Mouse (Mus musculus) adrenal gland (tissue): ENCODE results near the gene Gm11938.
"Not testable (repeated sequence)": the region's sequence is repeated elsewhere in the genome, so short reads cannot be mapped to it uniquely, and the experiment has no call there.

Experiments
- intact Hi-C: fragments of 180-260 bp; cut with DNase I; formaldehyde crosslinking; loops from one replicate; pipeline ENCODE4 v1.15.1; 2025
- long read RNA-seq, 2 experiments: library from polyadenylated mRNA; unstranded; transcript quantifications; one replicate each; pipeline ENCODE4 v2.0.0; 2020; ENCODE audit warnings: borderline replicate concordance in 1 of 2; ENCODE audit not compliant: insufficient replicate concordance in 1 of 2

The Gm11938 gene
- long read RNA-seq, experiment 1 = 0 reads
- long read RNA-seq, experiment 2 = 0 reads

DNA sequence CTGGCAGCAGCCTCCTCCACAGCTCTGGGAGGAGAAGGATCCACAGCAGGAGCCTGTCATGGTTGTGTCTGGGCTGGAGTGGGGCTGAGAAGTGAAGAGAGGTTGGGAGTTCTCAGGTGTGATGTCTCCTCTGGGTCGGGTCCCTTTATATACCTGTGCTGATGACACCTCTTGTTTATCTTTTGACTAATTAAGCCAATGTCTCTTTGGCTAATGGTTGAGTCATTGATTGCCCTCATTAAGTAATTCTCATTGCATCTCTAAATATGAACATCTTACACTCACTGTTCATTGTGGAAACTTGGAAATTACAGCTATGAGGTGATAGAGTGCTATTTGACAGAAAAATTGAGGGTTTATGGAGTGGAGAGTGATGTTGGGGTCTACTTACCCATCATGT, at the start of gene Gm11938:
TSS of gene Gm11938 (minus strand) at position 101 of the 400 bp plus-strand sequence.
- intact Hi-C loops = not testable (repeated sequence)

DNA sequence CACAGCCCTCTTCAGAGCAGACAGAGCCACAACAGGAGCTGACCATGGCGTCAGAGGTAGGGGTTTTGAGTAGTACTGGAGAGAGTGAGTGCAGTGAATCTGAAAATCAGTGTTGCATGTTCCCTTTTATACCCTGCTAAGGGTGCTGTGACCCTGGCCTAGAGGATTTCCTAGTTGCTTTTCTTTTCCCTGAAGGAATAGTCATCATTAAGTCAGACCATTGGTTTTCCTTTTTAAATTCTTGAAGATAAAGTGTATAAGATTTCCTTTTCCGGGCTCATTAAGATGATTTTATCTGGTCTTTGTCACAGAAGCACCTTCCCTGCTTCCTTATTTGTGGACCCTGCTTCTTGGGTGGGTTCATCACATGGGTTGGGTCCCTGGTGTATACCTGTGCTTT, 47.0 kb upstream of the Gm11938 start, which contains the start of gene Gm11555:
TSS of gene Gm11555 (minus strand) at position 101 of the 400 bp plus-strand sequence.
- intact Hi-C loops = no loop called here

DNA sequence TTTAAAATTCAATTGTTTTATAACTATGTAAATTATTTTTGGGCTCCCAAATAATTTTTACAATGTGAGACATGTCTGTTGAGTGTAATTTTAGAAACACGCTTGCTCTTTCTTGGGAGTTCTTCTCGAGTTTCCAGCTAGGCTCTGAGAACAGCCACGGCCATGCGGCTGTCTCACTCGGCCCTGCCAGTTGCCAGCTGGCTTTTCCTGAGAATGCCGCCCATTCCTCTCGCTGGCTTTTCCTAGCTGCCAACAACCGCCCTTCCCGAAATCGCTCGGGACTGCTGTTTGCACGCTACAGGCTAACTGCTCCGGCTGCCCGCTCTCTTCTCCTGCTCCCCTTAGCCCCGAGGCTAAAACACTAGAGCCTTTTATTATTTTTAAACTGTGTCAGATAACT, 43.3 kb upstream of the Gm11938 start:
- intact Hi-C loops = no loop called here

DNA sequence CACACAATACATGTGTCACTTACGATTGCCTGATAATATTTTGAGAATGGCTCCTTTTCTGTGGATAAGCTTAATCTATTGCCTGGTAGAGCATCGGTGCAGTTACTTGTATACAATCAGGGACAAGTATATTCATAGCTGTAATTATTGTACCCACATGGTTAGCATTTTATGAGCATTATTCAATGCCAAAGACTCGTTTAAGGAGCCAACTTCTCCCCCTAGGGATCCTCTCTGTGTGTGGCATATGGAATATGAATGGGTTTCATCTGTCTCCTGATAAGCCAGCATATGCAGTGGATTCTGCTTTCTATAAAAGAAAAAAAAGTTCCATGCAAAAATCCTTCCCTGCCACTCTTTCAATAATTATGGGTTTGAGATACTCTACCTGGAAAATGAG, 41.2 kb upstream of the Gm11938 start:
- intact Hi-C loops = no loop called here

DNA sequence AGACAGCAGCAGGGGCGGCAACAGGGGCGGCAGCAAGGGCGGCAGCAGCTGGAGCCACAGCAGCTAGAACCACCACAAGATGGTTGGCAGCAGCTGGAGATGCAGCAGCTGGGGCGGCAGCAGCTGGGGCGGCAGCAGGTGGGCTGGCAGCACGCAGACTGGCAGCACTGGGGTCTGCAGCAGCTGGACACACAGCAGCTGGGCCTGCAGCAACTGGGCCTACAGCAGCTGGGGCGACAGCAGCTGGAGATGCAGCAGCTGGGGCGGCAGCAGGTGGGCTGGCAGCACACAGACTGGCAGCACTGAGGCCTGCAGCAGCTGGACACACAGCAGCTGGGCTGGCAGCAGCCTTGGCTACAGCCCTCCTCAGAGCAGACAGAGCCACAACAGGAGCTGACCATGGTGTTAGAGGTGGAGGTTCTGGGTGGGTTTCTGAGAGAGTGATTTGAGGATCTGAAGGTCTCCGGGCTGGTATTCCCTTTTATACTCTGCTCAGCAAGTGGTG, 40.6 kb upstream of the Gm11938 start, which contains the start of gene Krtap4-7:
TSS of gene Krtap4-7 (minus strand) at position 455 of the 505 bp plus-strand sequence.
- intact Hi-C loops = not testable (repeated sequence)

DNA sequence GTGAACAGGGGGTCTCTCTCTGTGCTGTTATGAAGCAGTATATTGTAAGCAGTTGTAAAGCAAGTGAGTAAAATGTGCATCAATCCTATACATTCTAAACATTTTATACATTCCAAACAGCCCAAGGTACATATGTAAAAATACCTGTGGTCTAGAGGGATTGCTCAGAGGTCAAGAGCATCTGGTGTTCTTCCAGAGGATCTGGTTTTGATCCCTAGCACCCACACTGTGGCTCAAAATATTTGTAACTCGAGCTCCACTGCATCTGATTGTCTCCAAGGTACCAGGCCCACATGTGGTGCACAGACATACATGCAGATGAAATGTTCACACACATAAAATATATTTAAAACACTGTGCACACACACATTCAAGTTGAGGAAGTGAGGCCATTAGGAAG, 37.8 kb upstream of the Gm11938 start:
- intact Hi-C loops = no loop called here

DNA sequence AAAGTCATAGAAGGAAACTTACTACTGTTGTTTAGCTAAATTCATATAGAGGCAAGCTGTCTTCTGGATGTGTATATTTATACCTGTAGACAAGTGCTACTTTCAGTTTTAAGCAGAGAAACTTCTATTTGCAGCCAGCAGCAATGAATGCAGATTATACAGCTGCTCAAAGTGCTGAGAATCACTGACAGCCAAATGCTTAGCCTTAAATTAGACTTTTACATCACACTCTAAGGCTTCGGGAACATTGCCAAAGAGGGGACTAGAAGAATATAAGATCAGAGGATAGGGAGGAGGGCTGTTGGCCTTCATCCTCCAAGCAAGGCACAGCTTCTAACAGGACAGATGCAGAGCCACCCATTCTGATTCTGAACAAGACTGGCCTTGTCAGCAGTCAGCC, 34.0 kb upstream of the Gm11938 start:
- intact Hi-C loops = no loop called here

DNA sequence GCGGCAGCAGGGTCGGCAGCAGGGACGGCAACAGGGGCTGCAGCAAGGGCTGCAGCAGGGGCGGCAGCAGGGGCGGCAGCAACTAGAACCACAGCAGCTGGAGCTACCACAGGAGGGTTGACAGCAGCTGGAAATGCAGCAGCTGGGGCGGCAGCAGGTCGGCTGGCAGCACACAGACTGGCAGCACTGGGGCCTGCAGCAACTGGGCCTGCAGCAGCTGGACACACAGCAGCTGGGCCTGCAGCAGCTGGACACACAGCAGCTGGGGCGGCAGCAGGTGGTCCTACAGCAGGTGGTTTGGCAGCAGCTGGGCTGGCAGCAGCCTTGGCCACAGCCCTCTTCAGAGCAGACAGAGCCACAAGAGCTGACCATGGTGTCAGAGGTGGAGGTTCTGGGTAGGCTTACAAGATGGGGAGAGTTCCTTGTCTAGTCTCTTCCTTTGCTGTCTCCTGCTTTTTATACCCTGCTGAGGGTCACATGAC, 31.6 kb upstream of the Gm11938 start, which contains the start of gene Krtap4-2:
TSS of gene Krtap4-2 (minus strand) at position 432 of the 482 bp plus-strand sequence.
- intact Hi-C loops = no loop called here

DNA sequence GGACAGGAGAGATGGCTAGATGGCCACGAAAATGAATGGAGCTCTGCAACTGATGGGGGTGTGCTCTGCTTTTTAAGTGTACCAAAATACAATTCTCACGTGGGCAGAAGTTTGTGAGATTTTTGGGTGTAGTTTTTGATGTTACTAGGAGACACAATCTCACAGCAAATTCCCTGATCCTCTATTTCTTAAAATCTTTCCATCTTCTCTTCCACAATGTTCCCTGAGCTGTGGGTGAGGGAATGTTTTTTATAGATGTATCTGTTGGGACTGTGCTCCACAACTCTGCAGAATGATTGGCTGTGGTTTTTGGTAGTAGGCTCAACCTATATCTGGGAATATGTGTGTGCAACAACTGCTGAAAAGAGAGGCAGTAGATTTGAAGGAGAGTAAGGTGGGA, 30.2 kb upstream of the Gm11938 start:
- intact Hi-C loops = no loop called here

DNA sequence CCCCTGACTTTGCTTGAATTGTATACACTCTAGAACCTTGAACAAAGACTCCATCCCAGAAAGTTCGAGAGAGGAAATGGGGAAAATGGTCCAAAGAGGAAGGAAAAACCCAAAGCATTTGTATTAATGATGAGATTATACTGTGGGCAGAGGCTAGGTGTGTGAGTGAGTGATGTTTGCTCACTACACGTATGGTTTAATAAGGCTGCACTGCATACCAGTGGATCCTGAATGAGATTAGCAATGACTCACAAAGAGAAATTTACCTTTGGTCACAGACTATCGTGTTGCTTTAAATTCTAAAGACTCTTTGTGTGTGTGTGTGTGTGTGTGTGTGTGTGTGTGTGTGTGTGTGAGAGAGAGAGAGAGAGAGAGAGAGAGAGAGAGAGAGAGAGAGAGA, 27.8 kb upstream of the Gm11938 start:
- intact Hi-C loops = no loop called here

DNA sequence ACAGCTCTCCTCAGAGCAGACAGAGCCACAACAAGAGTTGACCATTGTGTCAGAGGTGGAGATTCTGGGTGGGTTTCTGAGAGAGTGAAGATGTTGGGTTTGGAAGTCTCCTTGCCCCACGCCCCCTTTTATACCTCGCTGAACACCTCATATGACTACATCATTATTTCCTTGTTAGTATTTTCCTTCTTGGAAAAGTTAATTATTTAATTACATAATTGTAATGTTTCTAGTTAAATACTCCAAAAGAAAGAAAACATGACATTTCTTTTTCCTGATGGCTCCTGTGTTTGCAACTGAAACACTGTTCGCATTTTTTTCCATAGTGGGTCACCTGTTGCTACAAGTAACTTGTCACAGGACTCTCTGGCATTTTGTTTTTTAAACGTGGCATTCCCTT, 25.0 kb upstream of the Gm11938 start, which contains the start of gene Krtap4-1:
TSS of gene Krtap4-1 (minus strand) at position 101 of the 400 bp plus-strand sequence.
- intact Hi-C loops = no loop called here

DNA sequence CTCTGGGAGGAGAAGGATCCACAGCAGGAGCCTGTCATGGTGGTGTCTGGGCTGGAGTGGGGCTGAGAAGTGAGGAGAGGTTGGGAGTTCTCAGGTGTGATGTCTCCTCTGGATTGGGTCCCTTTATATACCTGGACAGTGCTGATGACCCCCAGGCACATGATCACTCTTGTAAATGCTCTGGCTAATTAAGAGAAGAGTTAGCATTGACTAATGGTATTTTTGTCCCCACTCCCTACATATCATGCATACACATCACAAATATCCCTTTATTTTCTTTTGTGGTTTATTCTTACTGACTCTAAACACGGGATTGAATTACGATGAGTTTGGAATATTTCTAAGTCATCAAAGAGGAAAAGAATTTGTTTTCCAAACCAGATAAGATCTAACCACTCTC, 17.2 kb upstream of the Gm11938 start, which contains the start of gene Gm11562:
TSS of gene Gm11562 (minus strand) at position 101 of the 400 bp plus-strand sequence.
- intact Hi-C loops = no loop called here

DNA sequence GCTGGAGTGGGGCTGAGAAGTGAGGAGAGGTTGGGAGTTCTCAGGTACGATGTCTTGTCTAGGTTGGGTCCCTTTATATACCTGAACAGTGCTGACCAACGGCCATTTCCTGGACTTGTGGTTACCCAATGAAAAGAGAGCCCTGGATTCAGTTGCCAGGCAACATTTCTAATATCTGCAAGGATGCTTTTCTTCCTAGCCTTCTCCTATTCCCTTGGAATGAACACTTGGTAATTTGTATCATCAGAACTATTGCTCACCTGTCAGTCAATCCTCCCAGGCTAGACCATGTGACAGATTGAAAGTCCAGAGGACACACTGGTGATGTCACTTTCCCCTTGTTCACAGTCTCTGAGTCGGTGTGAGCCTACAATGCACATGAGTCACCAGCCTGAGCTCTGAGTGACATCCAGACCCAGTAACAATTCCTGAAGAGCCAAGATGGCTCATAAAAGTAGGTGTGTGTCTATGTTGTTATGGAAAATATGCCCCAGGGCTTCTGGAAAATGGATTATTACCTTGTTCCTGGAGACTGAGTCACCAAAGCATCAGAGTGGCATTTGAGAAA, 11.8 kb upstream of the Gm11938 start, which contains the start of gene Krtap2-4:
TSS of gene Krtap2-4 (minus strand) at position 51 of the 568 bp plus-strand sequence.
- intact Hi-C loops = no loop called here

DNA sequence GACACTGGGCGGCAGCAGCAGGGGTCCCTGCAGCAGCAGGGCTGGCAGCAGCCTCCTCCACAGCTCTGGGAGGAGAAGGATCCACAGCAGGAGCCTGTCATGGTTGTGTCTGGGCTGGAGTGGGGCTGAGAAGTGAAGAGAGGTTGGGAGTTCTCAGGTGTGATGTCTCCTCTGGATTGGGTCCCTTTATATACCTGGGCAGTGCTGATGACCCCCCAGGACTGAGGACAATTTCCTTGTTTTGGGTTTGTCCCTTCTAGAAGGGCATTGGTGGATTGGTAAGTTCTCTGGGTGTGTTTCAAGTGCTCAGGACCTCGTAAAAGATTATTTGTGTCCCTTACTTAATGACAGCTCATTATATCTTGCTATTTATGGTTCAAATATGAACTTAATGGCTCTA, 7.0 kb upstream of the Gm11938 start, which contains the start of gene Gm11937:
TSS of gene Gm11937 (minus strand) at position 101 of the 400 bp plus-strand sequence.
- intact Hi-C loops = not testable (repeated sequence)

DNA sequence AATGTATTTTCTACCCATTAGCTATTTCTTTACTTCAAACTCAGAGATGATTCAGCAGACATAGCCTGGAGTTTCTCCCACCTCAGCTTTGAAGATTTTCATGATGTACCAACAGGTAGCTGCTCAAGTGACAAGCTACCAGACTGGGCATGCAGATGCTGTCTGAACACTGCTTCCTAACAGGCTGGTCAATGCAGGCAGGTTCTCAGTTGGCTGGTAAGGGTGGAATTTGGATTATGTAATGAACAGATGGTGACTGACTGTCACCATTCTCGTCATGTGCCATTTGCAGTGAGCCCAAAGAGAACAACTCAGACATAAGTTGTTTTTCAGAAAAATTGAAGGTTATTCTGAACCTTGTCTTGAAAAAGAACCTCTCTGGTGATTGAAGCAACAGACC, 6.0 kb upstream of the Gm11938 start:
- intact Hi-C loops = no loop called here

DNA sequence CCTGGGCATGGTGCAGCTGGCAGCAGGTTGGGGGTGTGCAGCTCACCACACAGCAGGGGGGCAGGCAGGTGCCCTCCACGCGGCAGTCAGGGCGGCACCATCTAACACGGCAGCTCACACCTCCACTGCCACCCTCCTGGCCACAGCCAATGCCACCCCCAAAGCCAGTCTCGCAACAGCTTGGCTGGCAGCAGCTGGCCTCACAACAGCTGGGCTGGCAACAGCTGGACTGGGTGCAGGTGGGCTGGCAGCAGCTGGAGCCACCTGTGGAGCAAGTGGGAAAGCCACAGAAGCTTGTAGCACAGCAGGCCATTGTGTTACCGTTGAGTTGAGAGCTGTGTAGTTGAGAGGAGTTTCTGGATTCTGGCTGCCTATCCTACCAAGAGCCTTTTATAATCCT, 5.4 kb downstream of the Gm11938 start, which contains the start of gene Krtap9-3:
TSS of gene Krtap9-3 (minus strand) at position 364 of the 400 bp plus-strand sequence.
- intact Hi-C loops = not testable (repeated sequence)

DNA sequence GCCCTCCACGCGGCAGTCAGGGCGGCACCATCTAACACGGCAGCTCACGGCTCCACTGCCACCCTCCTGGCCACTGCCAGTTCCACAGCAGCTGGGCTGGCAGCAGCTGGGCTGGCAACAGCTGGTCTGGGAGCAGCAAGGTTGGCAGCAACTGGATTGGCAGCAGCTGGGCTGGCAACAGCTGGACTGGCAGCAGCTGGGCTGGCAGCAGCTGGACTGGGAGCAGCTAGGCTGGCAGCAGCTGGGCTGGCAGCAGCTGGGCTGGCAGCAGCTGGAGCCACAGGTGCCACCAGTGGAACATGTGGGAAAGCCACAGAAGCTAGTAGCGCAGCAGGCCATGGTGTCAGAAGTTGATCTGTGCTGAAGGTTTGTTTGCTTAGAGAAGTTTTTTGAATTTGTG, 12.1 kb downstream of the Gm11938 start, which contains the start of gene Krtap1-3:
TSS of gene Krtap1-3 (minus strand) at position 359 of the 400 bp plus-strand sequence.
- intact Hi-C loops = no loop called here

DNA sequence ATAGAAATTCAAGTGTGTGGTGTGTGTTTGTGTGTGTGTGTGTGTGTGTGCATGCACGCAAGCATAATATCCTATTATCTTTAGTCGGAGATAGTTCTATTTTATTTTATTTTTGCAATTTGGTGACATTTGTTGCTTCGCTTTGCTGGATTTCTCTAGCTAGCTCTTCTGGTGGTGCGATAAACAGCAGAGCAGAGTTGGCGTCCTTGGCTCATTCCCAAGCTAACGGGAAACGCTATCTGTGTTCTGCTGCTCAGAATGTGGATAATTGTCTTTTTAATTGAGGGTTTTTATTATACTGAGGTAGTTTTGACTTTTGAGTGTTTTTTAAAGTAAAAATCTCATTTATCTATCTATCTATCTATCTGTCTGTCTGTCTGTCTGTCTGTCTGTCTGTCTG, 18.0 kb downstream of the Gm11938 start:
- intact Hi-C loops = no loop called here

DNA sequence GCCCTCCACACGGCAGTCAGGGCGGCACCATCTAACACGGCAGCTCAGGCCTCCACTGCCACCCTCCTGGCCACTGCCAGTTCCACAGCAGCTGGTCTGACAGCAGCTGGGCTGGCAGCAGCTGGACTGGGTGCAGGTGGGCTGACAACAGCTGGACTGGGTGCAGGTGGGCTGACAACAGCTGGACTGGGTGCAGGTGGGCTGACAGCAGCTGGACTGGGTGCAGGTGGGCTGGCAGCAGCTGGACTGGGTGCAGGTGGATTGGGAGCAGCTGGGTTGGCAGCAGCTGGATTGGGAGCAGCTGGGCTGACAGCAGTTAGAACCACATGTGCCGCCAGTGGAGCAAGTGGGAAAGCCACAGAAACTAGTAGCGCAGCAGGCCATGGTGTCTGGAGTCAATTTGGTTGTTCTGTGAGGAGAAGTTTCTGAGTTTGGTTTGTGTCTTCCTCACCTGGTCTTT, 19.8 kb downstream of the Gm11938 start, which contains the start of gene Krtap1-4:
TSS of gene Krtap1-4 (minus strand) at position 410 of the 460 bp plus-strand sequence.
- intact Hi-C loops = no loop called here

DNA sequence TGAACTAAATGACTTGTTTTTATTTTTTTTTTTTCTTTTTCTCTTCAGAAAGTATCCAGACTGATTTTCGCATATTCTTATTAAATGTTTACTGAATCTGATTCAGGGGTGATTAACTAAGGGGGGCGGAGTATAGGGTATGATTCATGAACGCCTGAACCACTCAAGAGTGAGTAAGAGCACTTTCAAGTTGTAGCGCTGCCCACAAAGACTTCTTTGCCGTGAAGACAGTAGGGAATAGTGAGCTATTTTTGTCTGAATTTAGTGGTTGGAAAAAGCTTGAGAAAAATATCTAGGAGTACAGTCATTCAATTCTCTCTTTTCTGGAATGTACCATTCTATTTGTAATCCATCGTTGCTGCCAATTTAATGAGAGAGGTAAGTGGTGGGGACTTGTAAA, 21.5 kb downstream of the Gm11938 start:
- intact Hi-C loops = no loop called here

DNA sequence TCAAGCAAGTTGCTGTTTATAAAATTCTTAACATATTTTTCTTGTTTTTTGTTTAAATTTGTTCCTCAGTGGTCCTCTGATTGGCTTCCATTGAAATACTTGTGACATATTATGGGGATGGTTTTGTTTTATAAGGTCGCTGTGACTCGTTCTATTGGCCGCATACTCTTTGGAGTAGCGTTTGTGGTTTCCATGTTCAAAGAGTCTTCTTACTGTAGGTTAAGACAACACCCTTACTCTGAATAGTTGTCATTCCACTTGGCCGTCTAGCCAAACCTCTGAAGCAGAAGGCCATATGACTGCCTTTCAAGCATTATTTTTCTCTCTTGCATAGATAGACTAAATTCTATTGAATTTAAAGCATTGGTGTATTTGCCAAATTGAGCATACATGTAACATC, 22.1 kb downstream of the Gm11938 start:
- intact Hi-C loops = no loop called here

DNA sequence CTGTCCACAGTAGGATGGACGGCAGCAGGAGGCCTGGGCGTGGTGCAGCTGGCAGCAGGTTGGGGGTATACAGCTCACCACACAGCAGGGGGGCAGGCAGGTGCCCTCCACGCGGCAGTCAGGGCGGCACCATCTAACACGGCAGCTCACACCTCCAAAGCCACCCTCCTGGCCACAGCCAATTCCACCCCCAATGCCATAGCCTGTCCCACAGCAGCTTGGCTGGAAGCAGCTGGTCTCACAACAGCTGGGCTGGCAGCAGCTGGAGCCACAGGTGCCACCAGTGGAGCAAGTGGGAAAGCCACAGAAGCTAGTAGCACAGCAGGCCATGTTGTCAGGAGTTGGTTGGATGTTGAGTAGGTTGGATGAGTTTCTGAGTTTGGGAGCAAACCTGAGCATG, 22.5 kb downstream of the Gm11938 start, which contains the start of gene Krtap1-5:
TSS of gene Krtap1-5 (minus strand) at position 381 of the 400 bp plus-strand sequence.
- intact Hi-C loops = no loop called here
